20 mouse cellular contexts compared by ENCODE assay signal in the genomic region with DNA sequence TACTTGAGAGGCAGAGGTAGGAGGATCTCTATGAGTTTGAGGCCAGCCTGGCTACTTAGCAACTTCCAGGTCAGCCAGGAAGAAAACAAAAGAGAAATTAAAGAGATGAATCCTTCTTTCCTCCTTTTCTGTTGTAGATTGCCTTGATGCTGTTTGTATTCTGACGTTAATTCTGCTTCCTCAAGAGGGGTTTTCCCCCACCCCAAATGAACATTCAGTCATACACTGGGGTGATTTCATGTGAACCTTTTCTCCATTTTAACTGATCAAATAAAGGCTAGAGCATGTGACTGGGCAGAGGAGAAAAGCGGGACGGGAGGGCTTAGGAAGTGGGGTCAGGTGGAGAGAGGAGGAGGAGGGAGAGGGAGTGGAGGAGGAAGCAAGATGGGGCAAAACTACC. TPM values are rescaled to one million over a fixed set of nuclear protein-coding genes. Genes with fewer than 3 reads are reported as not detected.
"Had no signal": no experiment of that assay in that cellular context is flagged by ENCODE, and none has a peak within 500 bp of the region (broad histone marks: within the 10 kb centered on the region; RNA-seq: fewer than 3 reads in every experiment).

No protein-coding gene starts in this region.

- DNase-seq: kidney, adult 11 months; kidney, adult 8-10 months; kidney, postnatal 10 days; kidney, postnatal 4 days; layer of hippocampus, adult 9-11 months; liver; lung, adult 18-20 months; lung, postnatal 10 days; lung, postnatal 36 days; retina, postnatal 1 day; right cerebral cortex, postnatal 25 days; thymus, postnatal 25 days had no signal

- H3K27me3 ChIP-seq: kidney, embryonic 15.5 days; limb, embryonic 13.5 days; liver, embryonic 12.5 days; liver, embryonic 15.5 days; lung, embryonic 15.5 days; megakaryocyte, embryonic 14.5 days; midbrain, embryonic 13.5 days had no signal

RNA-seq across cellular contexts. Expression of a gene that starts 49.1 kb away (rescaled TPM):
- total RNA-seq: monocyte, adult 5-6 weeks had no signal
